Mouse (Mus musculus) E14TG2a.4 (cell line): ENCODE data around the gene Cog1.

Source experiments
- CTCF ChIP-seq: conservative IDR thresholded peaks from 2 replicates; pipeline ENCODE4 v1.5.1; 2014; ENCODE audit warnings: low read length
- NANOG ChIP-seq: IDR thresholded peaks from 2 replicates; pipeline ENCODE4 v1.6.1; 2014; ENCODE audit warnings: borderline replicate concordance, low read length, mixed read lengths

GRCm38 (mm10) chr11:113611112-113611646 lies 37.8 kb upstream of the Cog1 start:
- TF ChIP-seq CTCF (no peak), NANOG (no peak)
